8 mouse cellular contexts compared by ENCODE assay signal in genomic region chr9:90054371-90055145, GRCm38 (mm10). TPM values are rescaled to one million over a fixed set of nuclear protein-coding genes. Genes with fewer than 3 reads are reported as not detected.
A peak's percentile ranks its signal among the peaks of the same experiment; 100 is the strongest.
DNase-seq lines count a peak whose midpoint lies in the region; ATAC-seq and TF ChIP-seq lines count a peak whose summit lies in the region.

No protein-coding gene starts in this region.

- TF ChIP-seq CTCF in E14TG2a.4 (conservative IDR thresholded peaks at IDR 0.05; ENCODE audit: low read length) = no peak; the same call in 1 of the 2 replicates

- ATAC-seq in hindbrain, embryonic 14.5 days (ENCODE audit: low FRiP score) = peak; percentile 60; the same call in 1 of the 2 replicates
- ATAC-seq in limb, embryonic 13.5 days (ENCODE audit: low FRiP score, low read depth) = peak; percentile 73
- ATAC-seq in midbrain, embryonic 12.5 days (ENCODE audit: low FRiP score, low read depth) = peak; percentile 90

- H3K27ac ChIP-seq in hindbrain, embryonic 14.5 days = no peak overlapping the region
- H3K27ac ChIP-seq in limb, embryonic 13.5 days = no peak overlapping the region
- no peak overlapping the region for H3K27ac ChIP-seq in midbrain, embryonic 12.5 days (replicated peaks)

- H3K9me3 ChIP-seq in E14TG2a.4 (ENCODE audit: low read length) = peaks cover 3% of the 10 kb centered on the region; the same call in 1 of the 2 replicates
- no peaks in the 10 kb centered on the region for H3K9me3 ChIP-seq in hindbrain, embryonic 14.5 days (ENCODE audit: control insufficient read depth, low read length)
- no peaks in the 10 kb centered on the region for H3K9me3 ChIP-seq in limb, embryonic 13.5 days
- no peaks in the 10 kb centered on the region for H3K9me3 ChIP-seq in midbrain, embryonic 12.5 days

- 0 out of 2 replicates have a peak, but pooled peaks cover 5% of the 10 kb centered on the region for H3K4me1 ChIP-seq in E14TG2a.4 (replicated peaks; ENCODE audit: low read depth, low read length)
- H3K4me1 ChIP-seq in hindbrain, embryonic 14.5 days (replicated peaks; ENCODE audit: control insufficient read depth, insufficient read depth, low read length) = peaks cover 8% of the 10 kb centered on the region; the same call in 1 of the 2 replicates
- peaks cover 8% of the 10 kb centered on the region; the same call in 1 of the 2 replicates for H3K4me1 ChIP-seq in limb, embryonic 13.5 days
- H3K4me1 ChIP-seq in midbrain, embryonic 12.5 days = peaks cover 4% of the 10 kb centered on the region; the same call in 1 of the 2 replicates

- H3K27me3 ChIP-seq in E14TG2a.4 (ENCODE audit: insufficient read depth, low read length) = peaks cover 27% of the 10 kb centered on the region
- peaks cover 5% of the 10 kb centered on the region; the same call in 1 of the 2 replicates for H3K27me3 ChIP-seq in hindbrain, embryonic 14.5 days (ENCODE audit: control insufficient read depth, insufficient read depth, low read length)
- H3K27me3 ChIP-seq in limb, embryonic 13.5 days = no peaks in the 10 kb centered on the region
- H3K27me3 ChIP-seq in midbrain, embryonic 12.5 days = peaks cover 16% of the 10 kb centered on the region

- H3K9ac ChIP-seq in hindbrain, embryonic 14.5 days = peak overlapping the region; percentile 47
- H3K9ac ChIP-seq in limb, embryonic 13.5 days = peak overlapping the region; percentile 69
- peak overlapping the region; percentile 56 for H3K9ac ChIP-seq in midbrain, embryonic 12.5 days (replicated peaks)

- no peaks in the 10 kb centered on the region for H3K36me3 ChIP-seq in E14TG2a.4 (ENCODE audit: insufficient read depth, low read length)
- no peaks in the 10 kb centered on the region for H3K36me3 ChIP-seq in hindbrain, embryonic 14.5 days (replicated peaks; ENCODE audit: control insufficient read depth, insufficient read depth)
- H3K36me3 ChIP-seq in limb, embryonic 13.5 days = no peaks in the 10 kb centered on the region
- no peaks in the 10 kb centered on the region for H3K36me3 ChIP-seq in midbrain, embryonic 12.5 days

- peak overlapping the region; percentile 67 for H3K4me2 ChIP-seq in hindbrain, embryonic 14.5 days (replicated peaks)
- peak overlapping the region; percentile 92 for H3K4me2 ChIP-seq in limb, embryonic 13.5 days (replicated peaks)
- H3K4me2 ChIP-seq in midbrain, embryonic 12.5 days (replicated peaks) = peak overlapping the region; percentile 80

- peak overlapping the region; percentile 78 for H3K4me3 ChIP-seq in E14TG2a.4 (replicated peaks; ENCODE audit: low read length)
- H3K4me3 ChIP-seq in hindbrain, embryonic 14.5 days (replicated peaks; ENCODE audit: low read length) = peak overlapping the region; percentile 34
- peak overlapping the region; percentile 53 for H3K4me3 ChIP-seq in limb, embryonic 13.5 days
- H3K4me3 ChIP-seq in midbrain, embryonic 12.5 days = peak overlapping the region; percentile 44

- peak; percentile 84 to 88 for DNase-seq in adrenal gland, postnatal 36 days
- peak; percentile 50 for DNase-seq in gastrocnemius, adult 18-20 months (ENCODE audit: low spot score)
- DNase-seq in hindbrain, embryonic 14.5 days (ENCODE audit: low spot score) = no peak
- DNase-seq in spleen, adult 12 weeks (ENCODE audit: low spot score) = peak; percentile 36
- no peak for DNase-seq in cerebellum, adult 11 months

- under 1% methylated on average over 37 of the region's 37 CpGs for WGBS in hindbrain, embryonic 14.5 days
- WGBS in limb, embryonic 13.5 days = under 1% methylated on average over 37 of the region's 37 CpGs
- WGBS in midbrain, embryonic 12.5 days = under 1% methylated on average over 37 of the region's 37 CpGs

RNA-seq across cellular contexts. Expression of gene Ctsh, which starts 0.6 kb away (rescaled TPM):
- total RNA-seq in adrenal gland, postnatal 36 days (2021) = 100 to 1,000 TPM; 128 to 170 TPM
- 10 to 100 TPM; 10.2 to 10.8 TPM for total RNA-seq in gastrocnemius, adult 18-20 months (2021)
- 29.4 and 30.8 TPM in 2 replicates for polyA plus RNA-seq in hindbrain, embryonic 14.5 days (2014; fragmentation: Nextera tagmentation; extraction: Ambion mirVana)
- 18.7 and 21.5 TPM in 2 replicates for polyA plus RNA-seq in limb, embryonic 13.5 days (2015; fragmentation: Nextera tagmentation; extraction: Ambion mirVana)
- 8.6 and 9.5 TPM in 2 replicates for polyA plus RNA-seq in midbrain, embryonic 12.5 days (2016; fragmentation: Nextera tagmentation; extraction: Ambion mirVana)

Comparison
In these comparisons a context has a peak if more than half of its experiments do, and no peak if none do; other contexts are left out.
1. DNase-seq: peak in adrenal gland, postnatal 36 days (2 of 2), gastrocnemius, adult 18-20 months (single experiment) and spleen, adult 12 weeks (single experiment); none in hindbrain, embryonic 14.5 days (single experiment) and cerebellum, adult 11 months (single experiment).
2. Peak in every context shown above with its lines, with median percentiles within 50 percentile points of each other: H3K4me3 ChIP-seq, ATAC-seq, H3K4me2 ChIP-seq and H3K9ac ChIP-seq.